Mouse (Mus musculus) adrenal gland, adult (tissue): ENCODE data around the gene Rsph3b.
A peak's percentile ranks its signal among the peaks of the same experiment; 100 is the strongest.
"Not testable (repeated sequence)": the region's sequence is repeated elsewhere in the genome, so short reads cannot be mapped to it uniquely, and the experiment has no call there.

Experiments used
- DNase-seq, 2 experiments: peaks; one replicate each; pipeline ENCODE4 v3.0.0; 2022 to 2023; ENCODE audit warnings: low spot score in 1 of 2; ENCODE audit not compliant: inconsistent age in 2 of 2

Gene Rsph3b

DNA sequence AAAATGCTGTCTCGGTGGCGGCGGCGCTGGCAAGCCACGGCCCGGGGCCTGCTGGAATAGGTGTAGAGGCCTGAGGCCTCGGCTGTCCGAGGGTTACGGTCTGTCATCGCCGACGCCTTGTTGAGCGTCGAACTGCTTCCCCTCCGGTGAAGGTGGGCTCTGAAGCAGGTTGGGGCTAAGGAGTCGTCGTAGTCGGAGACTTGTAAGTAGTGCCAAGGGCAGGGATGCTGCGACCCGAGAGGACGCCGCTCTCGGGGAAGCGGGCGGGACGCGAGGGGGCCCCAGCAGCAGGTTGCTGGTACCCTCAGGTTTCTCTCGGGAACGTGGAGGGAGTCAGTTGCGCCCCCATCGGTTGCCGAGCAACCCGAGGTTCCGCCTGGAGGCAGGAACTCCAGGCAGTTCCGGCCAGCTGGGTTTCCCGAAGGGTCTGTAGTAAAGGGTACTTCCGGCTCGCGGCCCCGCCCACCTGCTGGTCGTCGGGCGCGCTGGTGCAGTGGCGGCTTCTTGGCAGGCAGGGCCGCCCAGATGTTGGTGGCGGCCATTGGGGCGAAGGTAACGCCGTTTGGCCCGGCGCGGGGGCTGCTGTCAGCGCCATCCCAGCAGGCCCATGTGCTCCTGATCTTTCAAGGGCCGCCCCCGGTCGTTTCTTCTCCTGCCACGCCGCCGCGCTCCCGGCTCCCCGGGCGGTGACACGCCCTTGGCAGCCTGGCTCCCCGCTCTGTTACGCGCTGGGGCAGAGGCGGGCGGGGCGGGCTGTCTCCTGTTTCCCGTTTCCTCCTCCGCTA lies at the start of gene Rsph3b:
Gene Rsph3b, minus strand, starts transcription at position 699 of the 785 bp plus-strand sequence.
- peak; percentile 91 to 97 for DNase-seq

GRCm38 (mm10) chr17:6997778-6998490 lies 49.5 kb upstream of the Rsph3b start:
- not testable (repeated sequence) for DNase-seq

DNA sequence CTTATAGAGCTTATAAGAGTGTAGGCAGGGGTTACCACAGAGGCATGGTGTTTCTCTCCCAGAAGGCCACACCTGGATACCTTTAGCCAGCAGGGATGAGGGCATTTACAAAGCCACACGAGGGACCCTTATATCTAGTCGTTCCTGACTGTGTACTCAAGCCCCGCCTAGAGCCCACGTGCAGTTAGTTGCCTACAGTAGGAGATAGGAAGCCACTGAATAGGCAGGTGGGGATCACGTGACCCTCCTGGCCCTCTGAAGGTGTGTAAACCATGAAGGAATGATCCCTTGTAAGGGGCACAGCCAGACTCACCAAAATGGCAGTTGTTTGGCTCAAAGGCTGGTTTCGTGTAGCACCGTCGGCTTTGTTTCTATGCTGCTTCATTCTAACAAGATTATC lies 48.3 kb upstream of the Rsph3b start:
- DNase-seq, result peak in 1 of 2 experiments; percentile 19

DNA sequence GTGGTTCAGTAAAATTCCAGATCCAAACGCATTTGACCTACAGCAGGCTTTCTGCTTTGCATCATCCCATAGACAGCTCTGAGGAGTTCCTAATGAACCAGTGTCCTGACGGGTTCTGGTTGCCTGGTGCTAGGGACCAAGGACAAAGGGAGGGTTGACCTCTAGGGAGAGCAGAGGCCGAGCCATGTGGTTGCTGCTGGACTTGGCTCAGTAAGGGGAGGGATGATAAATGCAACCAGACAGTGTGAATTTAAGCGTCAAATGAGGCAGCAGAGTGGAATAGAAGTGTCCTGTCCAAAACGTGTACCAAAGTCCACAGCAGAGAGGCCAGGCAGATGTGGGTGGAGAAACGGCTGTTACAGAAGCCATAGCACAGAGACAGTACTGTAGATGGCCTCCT lies 47.0 kb upstream of the Rsph3b start:
- not testable (repeated sequence) for DNase-seq

GRCm38 (mm10) chr17:6986118-6986517 lies 37.6 kb upstream of the Rsph3b start:
- DNase-seq, result peak in 1 of 2 experiments; percentile 21

DNA sequence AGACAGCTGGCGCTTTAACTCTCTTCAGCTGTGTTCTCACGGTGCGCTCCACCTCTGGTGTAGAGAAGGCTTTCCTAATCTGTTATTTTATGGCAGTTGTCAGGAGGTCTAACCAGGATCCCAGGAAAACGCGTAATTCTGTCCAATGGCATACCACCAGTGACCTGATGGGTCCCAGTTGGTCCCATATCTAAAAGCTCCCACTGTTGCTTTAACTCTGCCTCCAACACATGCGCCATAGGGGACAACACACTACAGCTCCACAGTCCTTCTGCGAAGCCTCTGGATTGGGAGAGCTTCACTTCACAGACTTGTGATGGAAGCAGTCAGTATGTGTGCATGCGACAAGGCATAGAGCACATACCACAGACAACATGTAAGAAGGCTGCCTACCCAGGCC lies 31.7 kb upstream of the Rsph3b start:
- peak in 1 of 2 experiments; percentile 75 for DNase-seq

DNA sequence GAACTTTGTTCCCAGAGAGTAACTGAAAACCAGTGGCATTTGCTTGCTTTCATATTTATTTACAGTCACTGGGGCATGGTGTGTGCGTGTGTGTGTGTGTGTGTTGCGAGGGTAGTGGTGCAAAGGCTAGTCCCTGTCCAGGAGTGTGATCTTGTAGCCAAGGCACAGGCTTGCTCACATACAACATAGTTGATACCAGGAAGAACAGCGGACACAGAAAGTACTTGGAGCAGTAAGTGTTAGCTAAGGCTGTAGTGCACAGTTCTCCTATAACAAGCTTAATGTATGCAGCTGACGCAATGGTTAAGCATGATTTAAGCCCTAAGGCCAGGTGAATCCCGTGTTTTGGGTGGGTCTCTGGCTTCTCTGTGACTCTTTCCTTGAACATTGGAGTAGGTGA lies 30.9 kb upstream of the Rsph3b start:
- DNase-seq, result peak in 1 of 2 experiments; percentile 67

DNA sequence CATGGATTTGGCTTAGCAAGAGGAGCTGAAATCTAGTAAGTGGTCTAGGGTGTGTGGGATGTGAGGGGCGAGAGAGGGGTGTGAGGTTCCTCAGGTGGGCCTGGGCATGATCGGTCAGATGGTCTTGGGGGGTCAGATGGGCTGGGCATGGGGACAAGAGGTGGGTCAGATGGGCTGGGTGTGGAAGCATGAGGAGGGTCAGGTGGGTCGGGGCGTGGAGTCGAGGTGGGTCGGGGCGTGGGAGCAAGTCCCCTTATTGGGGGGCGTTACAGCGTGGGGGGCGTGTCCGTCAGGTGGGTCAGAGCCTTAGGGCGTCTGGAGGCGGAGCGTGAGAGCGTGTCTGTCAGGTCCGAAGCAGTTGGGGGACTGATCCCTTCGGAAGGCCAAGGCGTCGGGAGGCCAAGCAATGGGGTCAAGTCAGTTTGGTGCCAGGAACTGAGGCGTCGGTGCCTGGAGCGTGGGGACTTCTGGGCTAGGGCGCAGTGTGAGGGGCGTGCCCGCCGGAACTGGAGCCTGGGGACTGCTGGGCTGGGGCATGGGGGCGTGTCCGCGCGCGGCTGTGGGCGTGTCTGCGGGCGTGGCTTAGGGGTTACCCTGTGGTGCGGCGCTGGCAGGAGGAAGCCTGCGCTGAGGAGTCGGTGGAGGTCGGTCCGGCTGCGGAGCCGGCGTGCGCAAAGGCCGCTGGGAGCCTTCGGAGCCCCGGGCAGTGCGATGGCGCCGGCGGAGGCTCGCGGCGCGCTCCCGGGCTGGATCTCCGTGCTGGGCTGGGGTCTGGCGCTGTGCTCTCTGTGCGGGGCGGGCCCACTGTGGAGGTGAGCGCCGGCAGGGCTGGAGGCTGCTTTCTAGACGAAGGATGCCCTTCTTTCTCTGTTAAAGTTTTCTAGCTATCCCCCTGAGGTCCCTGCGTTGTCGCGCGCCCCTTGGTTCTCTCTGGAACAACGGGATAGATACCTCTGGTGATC lies 30.1 kb upstream of the Rsph3b start, which contains the start of gene Gm49721:
Gene Gm49721, plus strand, starts transcription at position 618 of the 962 bp plus-strand sequence.
- DNase-seq, result peak; percentile 88 to 95

GRCm38 (mm10) chr17:6974985-6975384 lies 26.5 kb upstream of the Rsph3b start:
- not testable (repeated sequence) for DNase-seq

GRCm38 (mm10) chr17:6972836-6973396 lies 24.4 kb upstream of the Rsph3b start:
- not testable (repeated sequence) for DNase-seq

- not testable (repeated sequence) for DNase-seq
Measured at GRCm38 (mm10) chr17:6971238-6971637, 22.8 kb upstream of the Rsph3b start.

DNA sequence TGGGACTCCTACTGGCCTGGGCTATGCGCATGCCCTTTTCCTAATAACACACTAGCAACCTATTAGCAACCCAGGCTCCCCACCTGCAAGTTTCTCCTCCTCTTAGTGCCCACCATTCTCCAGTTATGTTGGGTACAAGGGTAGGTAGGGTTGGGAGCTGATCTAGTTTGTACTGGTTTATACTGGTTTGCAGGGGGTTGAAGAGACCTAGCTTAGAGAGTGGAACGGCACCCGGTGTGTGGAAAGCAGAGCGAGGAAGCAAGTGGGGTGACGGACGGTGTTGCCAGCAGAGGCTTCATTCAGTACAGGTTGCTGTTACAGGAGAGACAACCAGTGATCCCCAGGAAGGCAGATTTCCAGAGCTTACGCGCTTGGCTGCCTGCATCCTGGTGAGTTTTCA lies 21.9 kb upstream of the Rsph3b start, which contains the start of gene Rnaset2b:
Gene Rnaset2b, plus strand, starts transcription at position 301 of the 400 bp plus-strand sequence.
- not testable (repeated sequence) for DNase-seq

DNA sequence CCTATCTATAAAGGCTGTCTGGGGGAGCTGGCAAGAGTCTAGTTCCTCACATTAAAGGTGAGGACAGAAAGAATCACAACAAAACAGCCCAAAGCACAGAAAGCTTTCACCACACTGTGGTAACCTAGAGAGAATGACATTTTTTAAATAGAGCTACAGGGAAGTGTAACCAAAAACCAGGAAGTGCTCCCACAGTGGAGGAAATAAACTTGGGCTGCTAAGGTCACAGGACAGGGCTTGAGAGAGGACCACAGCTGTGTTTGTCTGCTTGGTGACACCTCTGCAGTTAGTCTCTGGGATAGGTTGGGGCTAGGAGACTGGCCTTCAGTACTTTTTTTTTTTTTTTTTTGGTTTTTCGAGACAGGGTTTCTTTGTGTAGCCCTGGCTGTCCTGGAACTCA lies 19.2 kb upstream of the Rsph3b start:
- not testable (repeated sequence) for DNase-seq

- peak in 1 of 2 experiments; percentile 65 for DNase-seq
Measured at GRCm38 (mm10) chr17:6965364-6965763, 16.9 kb upstream of the Rsph3b start.

GRCm38 (mm10) chr17:6962936-6963335 lies 14.5 kb upstream of the Rsph3b start:
- DNase-seq, result not testable (repeated sequence)

DNA sequence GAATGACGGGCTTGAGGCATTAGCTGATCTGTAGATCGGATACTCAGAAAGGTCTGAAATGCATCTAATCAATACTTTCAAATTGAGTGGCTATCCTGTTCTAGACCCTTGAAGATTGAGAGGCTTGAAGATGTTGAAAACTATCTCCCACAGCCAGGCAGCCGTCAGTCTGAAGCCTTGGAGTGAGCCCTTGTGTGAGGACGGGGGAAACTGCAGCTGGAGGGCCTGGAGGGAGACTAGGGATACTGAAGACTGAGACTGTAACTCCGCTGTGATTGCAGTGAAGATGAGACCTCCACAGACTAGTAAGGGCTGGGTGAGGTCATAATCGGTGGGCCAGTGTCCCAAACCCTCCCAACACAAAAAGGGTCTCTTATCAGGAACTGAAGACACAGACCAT lies 13.9 kb upstream of the Rsph3b start:
- not testable (repeated sequence) for DNase-seq

DNA sequence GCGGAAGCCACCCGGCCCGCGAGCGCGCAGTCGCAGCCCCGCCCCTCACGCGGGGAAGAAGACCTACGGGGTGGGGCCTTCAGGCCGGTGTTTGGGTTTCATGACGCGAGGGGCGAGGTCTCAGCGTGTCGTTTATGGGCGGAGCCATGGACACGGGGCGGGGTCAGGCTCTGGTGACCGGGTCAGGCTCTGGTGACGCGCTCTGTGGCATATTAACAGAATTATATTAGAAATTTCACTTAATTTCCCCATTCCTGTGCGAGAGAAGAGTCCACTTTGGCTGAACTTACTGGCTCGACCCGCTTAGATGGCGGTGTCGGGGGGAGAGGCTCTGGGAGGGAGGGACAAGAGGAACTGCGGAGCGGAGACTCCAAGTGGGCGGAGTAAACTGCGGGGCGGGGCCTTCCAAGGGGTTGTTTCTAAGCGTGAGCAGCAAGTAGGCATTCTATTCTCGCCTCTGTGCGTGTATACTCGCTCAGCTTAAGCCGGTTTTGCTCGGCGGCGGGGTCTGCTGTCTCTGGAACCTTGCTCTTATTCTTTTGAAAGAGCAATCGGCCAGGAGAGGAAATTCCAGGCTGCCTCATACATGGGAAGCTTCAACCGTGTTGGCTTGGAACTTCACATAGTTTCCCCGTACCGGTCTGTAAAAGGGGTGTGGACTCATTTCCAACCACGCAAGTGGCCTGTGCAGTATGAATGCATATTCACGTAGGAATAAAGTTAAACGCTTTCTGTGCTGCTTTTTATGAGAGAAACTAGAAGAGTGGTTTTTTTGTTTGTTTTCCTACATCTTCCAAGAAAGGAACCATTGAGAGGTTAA lies 12.9 kb upstream of the Rsph3b start:
- peak; percentile 59 to 90 for DNase-seq

DNA sequence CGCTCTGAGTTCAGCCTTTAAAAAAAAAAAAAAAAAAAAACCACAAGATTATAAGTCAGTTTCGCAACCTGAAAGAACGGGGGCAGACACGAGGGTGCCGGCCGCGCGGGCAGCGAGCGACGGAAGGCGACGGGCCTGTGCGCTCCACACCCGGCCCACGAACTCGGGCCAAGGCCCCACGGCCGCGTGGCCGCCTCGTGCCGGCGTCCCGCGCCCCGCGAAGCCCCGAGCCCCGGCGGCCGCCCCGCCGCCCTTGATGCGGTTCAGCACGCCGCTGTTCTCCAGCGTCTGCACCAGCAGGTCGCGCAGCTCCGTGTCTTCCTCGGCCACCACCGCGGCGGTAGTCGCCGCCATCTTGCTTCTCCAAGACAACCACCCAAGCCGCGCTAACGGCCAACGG lies 12.3 kb upstream of the Rsph3b start, which contains the start of gene Tagap1:
Gene Tagap1, minus strand, starts transcription at position 381 of the 400 bp plus-strand sequence.
- DNase-seq, result peak; percentile 76 to 90

DNA sequence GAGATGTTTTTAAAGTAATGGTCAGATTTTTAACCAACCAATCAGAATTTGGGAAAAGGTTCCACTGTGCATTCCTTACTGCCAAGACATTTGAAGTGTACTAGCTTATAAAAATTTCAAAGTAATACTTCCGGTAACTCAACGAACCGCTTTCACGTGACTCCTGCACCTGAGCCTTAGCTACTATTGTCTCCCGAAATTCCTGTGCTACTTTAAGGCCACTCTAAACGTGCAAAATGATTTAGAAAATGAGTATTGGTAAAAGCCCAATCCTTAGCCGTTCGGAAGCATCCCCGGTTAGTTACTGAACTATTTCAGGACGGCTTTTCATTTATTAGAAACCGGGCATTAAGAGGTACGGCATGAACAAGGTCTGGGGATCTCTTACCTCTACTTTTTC lies 11.9 kb upstream of the Rsph3b start:
- DNase-seq, result peak in 1 of 2 experiments; percentile 41
